ENCODE assay signal across 13 mouse cellular contexts in the genomic region with DNA sequence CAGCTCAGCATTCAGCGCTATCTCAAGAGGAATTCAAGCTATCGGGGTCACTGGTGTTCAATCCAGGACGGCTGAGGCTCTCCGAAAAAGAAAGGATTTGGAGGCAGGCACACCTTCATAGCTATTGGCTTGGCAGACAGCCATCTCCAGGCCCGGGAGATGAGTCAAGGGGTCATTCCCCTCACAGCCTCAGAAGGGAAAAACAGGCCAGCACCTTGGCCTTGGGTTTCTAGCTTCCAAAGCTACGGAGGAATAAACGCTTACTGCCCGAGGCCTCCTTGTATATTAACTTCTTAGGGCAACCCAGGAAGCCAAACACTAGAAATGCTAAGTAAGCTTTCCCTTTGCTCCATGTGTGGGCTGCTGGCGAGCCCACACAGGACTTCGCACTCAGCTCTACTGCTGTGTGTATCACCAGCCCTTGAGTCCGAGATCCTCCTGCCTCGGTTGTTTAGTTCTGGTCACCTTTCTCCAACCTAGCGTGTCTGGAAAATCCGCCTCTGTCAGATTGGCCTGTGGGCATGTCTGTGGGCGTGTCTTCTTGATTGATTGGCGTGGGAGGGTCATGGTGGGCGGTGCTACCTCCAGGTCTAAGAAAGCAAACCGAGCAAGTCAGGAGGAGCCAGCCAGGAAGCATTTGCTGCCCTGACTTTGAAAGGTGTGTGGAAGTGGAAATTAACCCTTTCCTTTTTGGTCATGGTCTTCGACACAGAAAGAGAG. TPM values are rescaled to one million over a fixed set of nuclear protein-coding genes. Genes with fewer than 3 reads are reported as not detected.
DNase-seq lines count a peak whose midpoint lies in the region; ATAC-seq and TF ChIP-seq lines count a peak whose summit lies in the region.
"Had no signal": no experiment of that assay in that cellular context is flagged by ENCODE, and none has a peak within 500 bp of the region (broad histone marks: within the 10 kb centered on the region; RNA-seq: fewer than 3 reads in every experiment).

No protein-coding gene starts in this region.

- ATAC-seq in heart, postnatal 0 days (ENCODE audit: insufficient read depth, low read depth) = no peak
- no peak for ATAC-seq in embryonic facial prominence, embryonic 11.5 days (replicated peaks; ENCODE audit: insufficient number of reproducible peaks, low FRiP score, low TSS enrichment, low read depth)
- no peak for ATAC-seq in stomach, postnatal 0 days (ENCODE audit: low FRiP score, low TSS enrichment)
- ATAC-seq: forebrain, embryonic 13.5 days; inflammation-experienced regulatory T-cells, adult 6 months had no signal

- 50% methylated on average over 19 of the region's 19 CpGs for WGBS in heart, postnatal 0 days
- 60% methylated on average over 19 of the region's 19 CpGs for WGBS in heart, embryonic 10.5 days
- 63% methylated on average over 19 of the region's 19 CpGs for WGBS in embryonic facial prominence, embryonic 11.5 days
- 49% methylated on average over 19 of the region's 19 CpGs for WGBS in stomach, postnatal 0 days

- 0 out of 2 replicates have a peak overlapping the region, but pooled peaks have one; percentile 22 for H3K27ac ChIP-seq in heart, postnatal 0 days (ENCODE audit: low read depth)
- H3K27ac ChIP-seq in heart, embryonic 10.5 days = no peak overlapping the region
- no peak overlapping the region for H3K27ac ChIP-seq in embryonic facial prominence, embryonic 11.5 days (replicated peaks; ENCODE audit: low read depth, low read length)
- H3K27ac ChIP-seq in stomach, postnatal 0 days (replicated peaks) = no peak overlapping the region; the same call in 1 of the 2 replicates
- H3K27ac ChIP-seq: forebrain, embryonic 13.5 days; liver, embryonic 13.5 days had no signal

- H3K9me3 ChIP-seq in heart, postnatal 0 days (replicated peaks; ENCODE audit: control insufficient read depth, low read length) = no peaks in the 10 kb centered on the region
- no peaks in the 10 kb centered on the region for H3K9me3 ChIP-seq in heart, embryonic 10.5 days
- H3K9me3 ChIP-seq in embryonic facial prominence, embryonic 11.5 days (replicated peaks; ENCODE audit: control insufficient read depth, low read length) = no peaks in the 10 kb centered on the region
- no peaks in the 10 kb centered on the region for H3K9me3 ChIP-seq in stomach, postnatal 0 days (ENCODE audit: control insufficient read depth, low read length)
- H3K9me3 ChIP-seq: forebrain, embryonic 13.5 days; liver, embryonic 13.5 days had no signal

- no peaks in the 10 kb centered on the region; the same call in 1 of the 2 replicates for H3K36me3 ChIP-seq in heart, postnatal 0 days (replicated peaks; ENCODE audit: control insufficient read depth, insufficient read depth, low read length)
- H3K36me3 ChIP-seq in heart, embryonic 10.5 days = peaks cover 20% of the 10 kb centered on the region
- H3K36me3 ChIP-seq in embryonic facial prominence, embryonic 11.5 days (replicated peaks; ENCODE audit: control insufficient read depth, insufficient read depth, low read depth, low read length) = no peaks in the 10 kb centered on the region
- H3K36me3 ChIP-seq in stomach, postnatal 0 days (ENCODE audit: control insufficient read depth, insufficient read depth, low read length) = no peaks in the 10 kb centered on the region
- H3K36me3 ChIP-seq: liver, embryonic 13.5 days had no signal

- no peak for TF ChIP-seq EP300 in heart, postnatal 0 days (IDR thresholded peaks at IDR 0.05; ENCODE audit: low read depth)
- TF ChIP-seq EP300 in stomach, postnatal 0 days (optimal IDR thresholded peaks at IDR 0.05) = no peak

- H3K4me2 ChIP-seq in heart, postnatal 0 days (ENCODE audit: low read depth, low read length) = no peak overlapping the region
- no peak overlapping the region for H3K4me2 ChIP-seq in embryonic facial prominence, embryonic 11.5 days (ENCODE audit: low read depth, low read length)
- H3K4me2 ChIP-seq in stomach, postnatal 0 days (replicated peaks; ENCODE audit: low read depth) = no peak overlapping the region
- H3K4me2 ChIP-seq: forebrain, embryonic 13.5 days; liver, embryonic 13.5 days had no signal

- no peak overlapping the region for H3K4me3 ChIP-seq in heart, postnatal 0 days (ENCODE audit: low read depth, low read length)
- no peak overlapping the region for H3K4me3 ChIP-seq in heart, embryonic 10.5 days
- no peak overlapping the region for H3K4me3 ChIP-seq in embryonic facial prominence, embryonic 11.5 days (ENCODE audit: low read depth, low read length)
- H3K4me3 ChIP-seq in stomach, postnatal 0 days (ENCODE audit: low read depth, low read length) = no peak overlapping the region
- H3K4me3 ChIP-seq: forebrain, embryonic 13.5 days; liver, embryonic 13.5 days had no signal

- H3K9ac ChIP-seq in heart, postnatal 0 days (replicated peaks; ENCODE audit: low read depth, low read length) = no peak overlapping the region
- H3K9ac ChIP-seq in embryonic facial prominence, embryonic 11.5 days (replicated peaks; ENCODE audit: low read length) = no peak overlapping the region
- H3K9ac ChIP-seq in stomach, postnatal 0 days (ENCODE audit: low read length) = no peak overlapping the region
- H3K9ac ChIP-seq: forebrain, embryonic 13.5 days; liver, embryonic 13.5 days had no signal

- no peak for TF ChIP-seq CTCF in heart, postnatal 0 days (IDR thresholded peaks at IDR 0.05; ENCODE audit: low read depth)
- TF ChIP-seq CTCF in stomach, postnatal 0 days (IDR thresholded peaks at IDR 0.05; ENCODE audit: low read depth) = no peak

- H3K27me3 ChIP-seq in heart, postnatal 0 days (ENCODE audit: control insufficient read depth, insufficient read depth, low read length) = no peaks in the 10 kb centered on the region
- 0 out of 2 replicates have a peak, but pooled peaks cover 5% of the 10 kb centered on the region for H3K27me3 ChIP-seq in heart, embryonic 10.5 days (ENCODE audit: insufficient read depth, poor library complexity, severe bottlenecking)
- H3K27me3 ChIP-seq in embryonic facial prominence, embryonic 11.5 days (ENCODE audit: control insufficient read depth, insufficient read depth, low read length) = no peaks in the 10 kb centered on the region
- no peaks in the 10 kb centered on the region for H3K27me3 ChIP-seq in stomach, postnatal 0 days (ENCODE audit: control insufficient read depth, insufficient read depth, low read length)
- H3K27me3 ChIP-seq: forebrain, embryonic 13.5 days; liver, embryonic 13.5 days had no signal

- DNase-seq in heart, postnatal 0 days (ENCODE audit: low spot score) = no peak
- no peak for DNase-seq in heart, embryonic 10.5 days (ENCODE audit: low spot score)
- peak; percentile 65 for DNase-seq in testis, postnatal 10 days (ENCODE audit: low spot score)
- DNase-seq in testis, postnatal 14 days (ENCODE audit: low spot score) = no peak
- peak; percentile 41 for DNase-seq in embryonic facial prominence, embryonic 11.5 days (ENCODE audit: low spot score)
- DNase-seq in stomach, postnatal 0 days (ENCODE audit: low spot score) = peak; percentile 77
- no peak for DNase-seq in thymus, postnatal 10 days (ENCODE audit: low spot score in 2 of 2)
- DNase-seq in spleen, adult 18-20 months = no peak
- DNase-seq: embryo, embryonic 11 days; liver, embryonic 13.5 days; thymus, adult 2 months had no signal

- peaks cover 56% of the 10 kb centered on the region for H3K4me1 ChIP-seq in heart, postnatal 0 days (ENCODE audit: control insufficient read depth, insufficient read depth)
- peaks cover 48% of the 10 kb centered on the region for H3K4me1 ChIP-seq in heart, embryonic 10.5 days
- peaks cover 9% of the 10 kb centered on the region for H3K4me1 ChIP-seq in embryonic facial prominence, embryonic 11.5 days (ENCODE audit: control insufficient read depth, insufficient read depth, low read length)
- peaks cover 29% of the 10 kb centered on the region for H3K4me1 ChIP-seq in stomach, postnatal 0 days (replicated peaks; ENCODE audit: control insufficient read depth, insufficient read depth)

RNA-seq across cellular contexts. Expression of gene Tbc1d16, which starts 15.0 kb away (rescaled TPM):
- total RNA-seq in heart, postnatal 0 days (2014; rRNA removed; ENCODE audit: low replicate concordance) = 46.4 and 50.8 TPM in 2 replicates
- 12.4 and 12.9 TPM in 2 replicates for polyA plus RNA-seq in heart, postnatal 0 days (2015; fragmentation: Nextera tagmentation; extraction: Ambion mirVana)
- polyA plus RNA-seq in heart, embryonic 10.5 days (2016; fragmentation: Nextera tagmentation; extraction: Ambion mirVana) = 7.4 and 8.6 TPM in 2 replicates
- 9.5 and 11.9 TPM in 2 replicates for polyA plus RNA-seq in embryonic facial prominence, embryonic 11.5 days (2014; fragmentation: Nextera tagmentation; extraction: Ambion mirVana)
- polyA plus RNA-seq in stomach, postnatal 0 days (2015; fragmentation: Nextera tagmentation; extraction: Ambion mirVana) = 4.8 and 6.3 TPM in 2 replicates

RNA-seq across cellular contexts. Expression of gene Ccdc40, which starts 15.0 kb away (rescaled TPM):
- total RNA-seq in heart, postnatal 0 days (2014; rRNA removed; ENCODE audit: low replicate concordance) = 0.39 TPM in 1 of 2 replicates, not detected in the other
- 0.62 and 0.68 TPM in 2 replicates for polyA plus RNA-seq in heart, postnatal 0 days (2015; fragmentation: Nextera tagmentation; extraction: Ambion mirVana)
- polyA plus RNA-seq in heart, embryonic 10.5 days (2016; fragmentation: Nextera tagmentation; extraction: Ambion mirVana) = 4.6 and 9.3 TPM in 2 replicates
- 12.1 and 13.4 TPM in 2 replicates for polyA plus RNA-seq in embryonic facial prominence, embryonic 11.5 days (2014; fragmentation: Nextera tagmentation; extraction: Ambion mirVana)
- 0.92 and 1.2 TPM in 2 replicates for polyA plus RNA-seq in stomach, postnatal 0 days (2015; fragmentation: Nextera tagmentation; extraction: Ambion mirVana)

RNA-seq across cellular contexts. Expression of gene Gaa, which starts 54.4 kb away (rescaled TPM):
- total RNA-seq in heart, postnatal 0 days (2014; rRNA removed; ENCODE audit: low replicate concordance) = 91.1 and 158 TPM in 2 replicates
- 51.8 and 56.3 TPM in 2 replicates for polyA plus RNA-seq in heart, postnatal 0 days (2015; fragmentation: Nextera tagmentation; extraction: Ambion mirVana)
- polyA plus RNA-seq in heart, embryonic 10.5 days (2016; fragmentation: Nextera tagmentation; extraction: Ambion mirVana) = 57.3 and 97.3 TPM in 2 replicates
- polyA plus RNA-seq in embryonic facial prominence, embryonic 11.5 days (2014; fragmentation: Nextera tagmentation; extraction: Ambion mirVana) = 15.7 and 19.0 TPM in 2 replicates
- 30.8 and 35.5 TPM in 2 replicates for polyA plus RNA-seq in stomach, postnatal 0 days (2015; fragmentation: Nextera tagmentation; extraction: Ambion mirVana)

Comparison
In these comparisons a context has a peak if more than half of its experiments do, and no peak if none do; other contexts are left out.
1. DNase-seq: peak in testis, postnatal 10 days (single experiment), embryonic facial prominence, embryonic 11.5 days (single experiment) and stomach, postnatal 0 days (single experiment); none in heart, postnatal 0 days (single experiment), heart, embryonic 10.5 days (single experiment), testis, postnatal 14 days (single experiment), thymus, postnatal 10 days (0 of 2) and spleen, adult 18-20 months (0 of 2).